Mouse (Mus musculus) left cerebral cortex, adult 8-10 months (tissue): ENCODE results near the gene Unc50. TPM values are rescaled to one million over a fixed set of nuclear protein-coding genes. Genes with fewer than 3 reads are reported as not detected.

Experiments used
- DNase-seq, 2 experiments: peaks; one replicate each; pipeline ENCODE4 v3.0.0; 2022; ENCODE audit warnings: low spot score in 2 of 2
- total RNA-seq, 4 experiments: library from RNA; stranded (reverse); gene quantifications; 2 replicates each; pipeline ENCODE4 v1.2.4; 2022

Gene Unc50
- total RNA-seq, 4 experiments from 2014 or later: 52.7 to 71.7 (median 57.1) TPM

DNA sequence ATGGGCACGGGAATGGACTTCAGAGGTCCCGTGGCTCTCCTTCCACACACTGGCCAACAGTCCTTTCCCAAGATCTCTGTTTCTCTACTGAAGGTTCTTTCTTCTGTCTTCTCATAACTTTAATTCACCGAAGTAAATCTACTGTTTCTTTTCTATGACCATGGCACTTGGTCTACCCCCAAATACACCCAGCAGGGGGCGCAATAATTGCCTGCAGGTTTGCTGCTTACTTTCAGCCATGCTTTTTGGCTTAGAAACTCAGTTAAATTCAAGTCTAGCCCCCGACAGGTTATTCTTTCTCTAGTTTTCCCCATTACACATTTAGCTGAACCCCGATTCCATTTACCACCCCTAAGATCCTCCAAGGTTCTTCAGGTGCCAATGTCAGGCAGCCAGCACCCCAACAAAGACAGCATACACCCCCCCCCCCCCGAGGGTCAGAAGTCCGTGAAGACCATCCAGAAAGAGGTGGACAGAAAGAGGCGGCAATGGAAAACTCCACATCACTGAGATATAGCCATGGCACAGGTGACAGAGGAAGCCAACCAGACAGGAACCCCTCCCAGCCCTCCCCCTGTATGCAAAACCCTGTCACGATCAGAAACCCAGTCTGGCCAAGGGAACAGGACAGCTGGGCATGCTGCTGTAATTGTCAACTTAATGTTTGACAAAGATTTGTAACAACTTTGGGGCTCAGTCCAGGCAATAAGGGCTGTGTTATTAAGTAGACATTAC, 18.6 kb downstream of the Unc50 start:
- no peak for DNase-seq

DNA sequence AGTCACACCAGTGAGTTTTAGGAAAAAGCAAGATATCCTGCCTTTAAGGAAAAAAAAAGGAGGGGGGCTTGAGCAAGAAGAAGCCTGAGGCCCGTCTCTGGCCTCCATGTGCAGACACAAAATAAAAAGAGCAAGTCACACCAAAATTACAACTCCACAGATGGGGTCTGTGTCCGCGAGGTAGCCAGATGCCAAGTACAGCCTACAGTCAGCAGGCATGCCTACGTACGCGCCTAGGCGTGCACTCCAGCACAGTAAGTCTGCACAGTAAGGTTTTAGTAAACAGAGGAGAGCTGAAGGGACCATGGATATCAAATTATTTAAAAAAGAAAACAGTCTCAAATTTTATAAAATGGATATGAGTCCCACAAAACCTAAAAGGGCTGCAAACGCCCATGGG, 21.3 kb downstream of the Unc50 start:
- no peak for DNase-seq

DNA sequence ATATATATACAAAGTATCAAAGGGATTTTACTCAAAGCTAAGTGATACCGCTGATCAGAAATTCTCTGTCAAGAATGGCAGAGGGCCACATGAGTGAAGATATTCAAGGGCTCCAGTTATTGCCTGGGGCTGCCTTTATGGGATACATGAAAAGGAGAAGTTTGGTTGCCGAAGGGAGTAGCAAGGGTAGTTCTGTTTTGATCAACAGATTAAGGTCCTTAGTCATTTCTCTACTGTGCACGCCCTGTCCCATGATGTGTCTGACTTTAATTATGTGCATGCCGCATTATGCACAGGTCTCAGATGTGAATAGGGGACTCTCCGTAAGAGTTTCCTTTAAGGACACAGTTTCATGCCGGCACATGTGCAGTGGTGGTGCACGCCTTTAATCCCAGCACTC, 27.6 kb downstream of the Unc50 start:
- no peak for DNase-seq

DNA sequence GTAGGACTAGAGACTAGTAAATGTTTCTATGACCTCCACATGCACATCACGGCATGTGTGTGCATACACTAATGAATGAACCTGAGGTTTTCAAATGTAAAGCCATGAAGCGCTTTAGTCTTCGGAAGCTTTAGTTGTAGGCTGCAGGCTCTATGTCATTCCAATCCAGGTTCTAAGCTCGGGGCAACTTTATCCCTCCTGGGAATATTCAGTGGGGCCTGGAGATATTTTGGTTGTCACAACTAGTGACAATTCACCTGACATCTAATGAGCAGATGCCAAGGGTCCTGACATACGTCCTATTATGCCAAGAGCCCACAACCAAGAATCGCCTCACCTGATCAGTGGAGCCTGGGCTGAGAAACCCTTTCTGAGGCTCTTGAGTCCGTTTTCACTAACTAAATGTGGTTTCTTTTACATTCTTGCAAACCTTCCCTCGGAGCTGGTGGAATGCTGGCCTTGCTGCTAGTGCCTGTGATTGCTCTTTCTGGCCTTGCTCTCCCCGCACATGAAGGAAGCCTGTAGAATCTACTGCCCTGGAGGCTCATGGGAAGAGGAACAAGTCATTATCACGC, 35.0 kb downstream of the Unc50 start:
- DNase-seq: no peak

DNA sequence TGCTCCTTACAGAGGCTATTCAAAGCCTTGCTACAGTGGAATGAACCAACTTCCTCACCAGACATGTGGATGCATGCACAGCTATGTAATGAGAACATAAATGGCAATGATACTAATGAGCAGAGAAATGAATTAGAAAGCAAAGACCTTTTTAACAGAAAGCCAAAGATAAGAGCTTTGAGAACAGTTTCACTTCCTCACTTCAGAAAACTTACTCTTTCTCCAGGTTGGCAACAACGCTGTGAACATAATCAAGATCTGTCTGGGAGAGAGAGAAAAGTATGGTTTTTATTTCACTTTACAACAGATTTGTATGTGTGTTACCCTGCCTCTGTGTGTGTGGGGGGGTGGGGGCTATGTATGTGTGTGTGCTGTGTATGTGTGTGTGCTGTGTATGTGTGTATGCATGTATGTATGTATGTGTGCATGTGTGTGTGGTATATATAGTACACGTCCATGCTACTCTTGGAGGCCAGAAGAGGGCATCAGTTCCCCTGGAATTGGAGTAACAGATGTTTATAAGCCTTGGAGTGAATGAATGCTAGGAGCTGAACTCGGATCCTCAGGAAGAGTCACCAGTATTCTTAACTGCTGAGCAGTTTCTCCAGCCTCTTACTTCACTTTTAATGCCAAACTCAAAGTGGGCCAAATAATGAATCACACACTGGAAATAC, 36.5 kb downstream of the Unc50 start:
- no peak for DNase-seq

DNA sequence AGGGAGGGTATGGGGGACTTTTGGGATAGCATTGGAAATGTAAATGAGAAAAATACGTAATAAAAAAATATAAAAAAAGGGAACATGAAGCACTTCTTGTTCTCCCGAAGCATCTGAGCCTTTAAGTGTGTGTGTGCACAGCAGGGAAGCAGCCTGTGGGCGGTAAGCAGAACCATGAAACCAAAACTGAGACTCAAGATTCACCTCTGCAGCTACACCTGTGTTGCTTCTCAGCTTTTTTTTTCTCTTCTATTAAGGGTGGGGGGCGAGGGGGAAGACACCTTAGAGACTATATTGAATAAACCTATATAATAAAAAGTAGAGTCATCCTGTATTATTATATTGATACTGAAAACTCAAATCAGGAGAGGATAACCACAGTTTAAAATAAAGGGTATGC, 37.9 kb downstream of the Unc50 start:
- no peak for DNase-seq

DNA sequence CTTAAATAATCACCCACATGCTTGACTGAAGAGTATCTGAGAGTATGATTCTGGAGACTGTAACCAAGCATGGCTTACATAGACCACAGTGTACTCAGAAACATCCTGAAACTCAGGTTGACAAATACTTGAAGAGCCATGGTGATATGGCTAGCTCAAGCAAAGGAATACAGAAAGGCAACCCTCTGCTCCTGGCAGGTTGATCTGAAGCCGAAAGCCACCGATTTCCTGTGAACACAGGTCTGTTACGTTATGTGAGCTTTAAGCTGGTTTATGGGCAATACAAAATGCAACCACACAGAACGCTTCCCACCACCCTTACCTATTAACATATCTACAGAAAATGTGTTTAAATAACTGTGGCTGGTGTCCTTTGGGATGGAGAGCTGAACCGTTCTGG, 39.1 kb downstream of the Unc50 start:
- DNase-seq: no peak

DNA sequence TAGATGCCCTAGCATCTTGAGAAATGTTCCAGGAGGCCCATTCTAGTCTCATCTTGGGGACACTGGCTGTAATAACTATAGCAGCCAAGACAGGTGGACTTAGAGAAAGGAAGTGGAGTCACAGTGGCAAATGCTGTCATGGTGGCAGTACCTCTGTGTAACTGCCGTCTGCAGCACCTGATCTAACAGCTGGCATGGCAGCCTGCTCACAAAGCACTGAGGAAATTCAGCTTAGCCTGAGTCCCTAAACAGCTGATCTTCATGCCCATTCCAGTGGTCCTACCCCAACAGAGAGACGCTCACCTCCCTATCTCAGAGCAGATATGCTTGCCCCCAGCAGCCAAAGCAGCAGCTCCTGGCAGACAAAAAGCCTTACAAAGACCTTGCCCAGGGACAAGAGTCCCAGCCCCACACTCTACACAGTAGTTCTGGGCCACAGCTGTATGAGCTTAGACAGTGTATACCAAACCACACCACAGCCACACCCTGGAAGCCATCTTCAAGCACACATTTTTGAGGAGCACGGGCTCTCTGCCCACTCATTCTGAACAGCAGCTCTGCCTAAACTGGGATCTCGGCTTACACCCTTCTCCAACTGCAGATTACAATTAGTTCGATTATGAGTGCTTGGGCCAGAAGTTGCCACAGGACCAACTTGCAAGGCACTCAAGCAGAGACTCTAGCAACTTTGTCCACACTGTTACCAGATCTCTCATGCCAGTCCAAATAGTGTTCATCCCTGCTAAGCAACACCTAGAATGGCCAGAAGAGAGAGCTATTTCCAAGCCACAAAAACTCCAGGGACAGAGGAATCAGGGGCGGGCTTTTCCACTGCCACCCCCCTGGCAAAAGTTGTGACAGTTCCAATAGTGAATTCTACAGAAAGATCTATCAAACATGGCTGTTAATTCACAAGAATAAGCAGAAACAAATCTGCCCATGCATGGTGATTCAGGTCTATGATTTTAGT, 41.5 kb downstream of the Unc50 start:
- no peak for DNase-seq

DNA sequence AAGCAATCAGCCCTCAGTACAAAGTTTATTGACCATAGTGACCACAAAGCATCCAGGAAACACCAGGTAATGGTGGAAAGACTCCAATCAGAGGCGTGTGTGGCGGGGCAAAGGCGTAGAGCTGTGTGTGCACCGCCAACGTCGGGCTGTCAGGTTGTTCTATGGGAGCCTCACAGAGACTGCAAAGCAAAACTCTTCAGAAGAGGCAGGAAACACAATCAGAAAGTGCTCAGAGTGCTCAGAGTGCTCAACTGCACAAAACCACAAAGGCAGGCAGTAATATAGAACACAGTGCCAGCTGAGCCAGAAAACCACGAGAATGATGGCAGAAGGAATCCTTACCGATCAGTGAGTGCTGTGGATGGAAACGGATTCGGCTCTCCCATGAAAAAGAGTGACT, 43.3 kb downstream of the Unc50 start:
- DNase-seq: no peak

DNA sequence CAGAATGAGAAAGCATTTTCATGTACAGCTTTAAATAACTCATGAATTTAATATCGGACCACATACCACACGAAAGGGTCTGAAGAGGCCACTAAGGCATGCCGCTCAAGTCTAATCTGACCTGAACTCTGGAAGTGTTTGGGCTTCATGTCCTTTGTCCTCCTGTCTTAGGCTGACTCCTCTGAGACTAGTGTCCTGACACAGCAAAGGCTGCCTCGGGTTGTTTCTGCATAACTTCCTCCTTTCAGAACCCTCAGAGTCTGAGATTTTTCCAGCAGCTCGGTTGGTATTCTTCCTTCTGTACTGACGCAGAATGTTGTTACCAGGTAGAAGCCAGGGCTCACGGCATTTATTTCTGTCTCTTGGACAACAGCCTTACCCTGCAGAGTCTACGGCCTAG, 44.1 kb downstream of the Unc50 start:
- DNase-seq: no peak

DNA sequence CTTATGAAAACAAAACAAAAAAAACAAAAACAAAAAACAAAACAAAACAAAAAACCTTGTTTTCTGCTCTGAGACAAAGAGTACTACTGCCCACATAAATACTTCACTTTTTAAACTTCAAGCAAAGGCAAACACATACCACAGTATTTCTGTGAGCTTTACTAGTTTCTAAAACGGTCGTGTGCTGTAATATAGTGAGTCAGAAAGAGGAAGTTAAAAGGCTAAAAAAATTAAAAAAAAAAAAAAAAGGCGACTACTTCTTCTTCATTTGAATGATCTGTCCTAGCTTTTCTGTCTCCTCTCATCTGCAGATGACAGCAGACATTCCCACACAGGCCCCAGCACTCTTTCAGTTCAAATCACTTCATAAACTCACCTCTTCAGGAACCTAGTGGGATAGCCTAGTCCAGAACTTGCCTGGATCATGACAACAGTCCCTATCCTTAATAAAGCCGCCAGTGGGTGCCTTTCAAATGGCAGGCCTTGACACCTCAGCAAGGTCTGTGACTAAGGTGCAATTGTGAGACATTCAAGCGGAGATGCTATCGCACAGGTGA, 44.8 kb downstream of the Unc50 start:
- no peak for DNase-seq

DNA sequence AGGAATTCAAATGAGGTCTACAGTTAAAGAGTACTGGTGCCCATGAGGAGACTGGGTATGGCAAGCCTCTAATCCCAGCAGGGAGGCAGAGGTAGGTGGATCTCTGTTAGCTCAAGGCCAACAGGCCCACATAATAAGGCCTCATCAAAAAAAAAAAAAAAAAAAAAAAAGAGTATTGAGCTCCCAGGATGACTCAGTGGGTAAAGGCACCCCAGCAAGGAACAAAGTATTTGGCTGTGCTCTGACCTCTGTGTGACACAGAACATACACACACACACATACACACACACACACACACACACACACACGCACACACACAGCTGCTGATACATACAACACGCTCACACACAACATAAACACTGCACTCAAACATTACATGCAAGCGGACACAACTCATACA, 45.4 kb downstream of the Unc50 start:
- no peak for DNase-seq

DNA sequence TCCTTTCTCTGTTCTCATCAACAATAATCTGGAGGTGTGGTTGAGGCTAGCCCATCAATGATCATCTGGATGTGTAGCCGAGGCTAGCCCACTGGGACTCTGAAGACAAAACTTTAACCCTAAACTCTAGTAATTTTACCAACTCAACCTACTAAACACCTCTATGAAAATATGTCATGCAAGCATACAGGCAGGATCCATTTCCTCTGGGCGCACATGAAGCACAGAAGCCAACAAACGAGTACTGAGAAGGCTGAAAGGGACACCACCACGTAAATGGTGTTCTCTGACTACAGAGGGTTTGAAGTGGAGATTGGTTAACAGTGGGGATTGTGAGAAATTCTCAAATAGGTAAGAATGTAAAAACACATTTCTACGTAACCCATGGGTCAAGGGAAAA, 47.3 kb downstream of the Unc50 start:
- no peak for DNase-seq

DNA sequence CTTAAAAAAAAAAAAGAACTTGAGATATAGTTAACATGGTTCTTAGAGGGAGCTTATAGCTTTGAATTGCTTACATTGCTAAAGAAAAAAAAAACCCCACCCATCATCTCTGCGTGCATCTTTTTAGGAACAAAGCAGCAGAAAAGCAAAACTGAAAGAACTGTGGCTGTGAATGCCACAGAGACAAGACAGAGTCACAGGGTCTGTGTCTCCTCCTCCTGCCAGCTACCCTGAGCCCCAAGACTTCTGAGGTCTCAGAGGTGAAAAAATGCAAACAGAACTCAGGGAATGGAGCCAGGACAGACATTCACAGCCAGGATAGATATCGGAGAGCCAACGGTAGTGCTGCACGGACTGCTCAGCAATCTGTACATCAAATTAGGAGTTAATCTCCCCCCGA, 48.0 kb downstream of the Unc50 start:
- no peak for DNase-seq

DNA sequence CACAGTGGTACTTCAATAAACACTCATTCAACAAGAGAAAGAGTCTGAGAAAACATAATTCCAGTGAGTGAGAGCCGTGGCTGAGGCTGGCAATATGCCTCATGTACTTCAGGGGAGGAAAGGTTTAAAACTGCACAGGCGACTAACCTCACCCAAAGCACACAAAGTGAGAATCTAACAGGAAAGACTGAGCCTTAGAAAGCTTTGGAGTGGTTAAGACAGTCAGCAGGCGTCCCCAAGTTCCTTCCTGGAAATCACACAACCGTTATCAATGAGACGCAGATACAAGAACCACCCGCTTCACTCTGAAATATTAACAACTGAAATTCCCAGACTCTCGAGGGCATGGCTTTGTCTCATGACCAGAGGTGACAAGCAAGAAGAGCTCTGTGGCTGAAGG, 48.5 kb downstream of the Unc50 start:
- no peak for DNase-seq

DNA sequence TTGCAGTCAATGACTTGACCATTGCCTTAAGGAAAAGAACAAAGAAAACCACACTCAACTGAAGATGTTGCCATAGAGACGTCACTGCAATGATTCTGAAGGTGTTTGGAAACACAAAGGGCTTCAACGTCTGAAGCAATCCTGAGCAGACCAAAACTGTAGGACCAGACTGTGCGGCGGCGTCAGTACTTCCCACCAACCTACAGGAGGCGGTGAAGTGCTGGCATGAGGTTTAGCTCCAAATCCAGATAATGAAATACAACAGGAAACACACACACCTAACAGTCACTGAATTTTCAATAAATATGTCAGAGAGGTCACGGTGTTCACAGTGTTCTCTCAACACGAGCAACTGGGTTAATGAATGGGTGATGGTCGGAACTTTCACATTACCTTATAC, 49.1 kb downstream of the Unc50 start:
- no peak for DNase-seq

DNA sequence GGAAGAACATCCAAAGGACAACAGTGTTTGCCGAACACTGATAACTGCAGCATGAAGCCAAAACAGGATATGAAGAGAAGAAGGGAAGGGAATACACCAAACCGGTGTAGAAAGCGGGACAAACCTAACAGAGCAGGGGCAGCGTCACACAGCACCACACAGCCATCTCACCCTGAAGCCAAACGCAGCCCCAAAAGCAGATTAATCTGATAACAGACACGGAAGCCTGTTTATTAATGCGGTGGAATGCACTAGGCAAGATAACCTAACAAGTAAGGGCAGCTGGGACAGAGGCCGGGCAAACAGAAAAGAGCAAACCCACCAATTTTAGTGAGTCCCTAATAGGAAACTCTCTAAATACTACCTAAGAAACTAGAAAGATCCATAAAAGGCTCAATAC, 49.8 kb downstream of the Unc50 start:
- DNase-seq: no peak

DNA sequence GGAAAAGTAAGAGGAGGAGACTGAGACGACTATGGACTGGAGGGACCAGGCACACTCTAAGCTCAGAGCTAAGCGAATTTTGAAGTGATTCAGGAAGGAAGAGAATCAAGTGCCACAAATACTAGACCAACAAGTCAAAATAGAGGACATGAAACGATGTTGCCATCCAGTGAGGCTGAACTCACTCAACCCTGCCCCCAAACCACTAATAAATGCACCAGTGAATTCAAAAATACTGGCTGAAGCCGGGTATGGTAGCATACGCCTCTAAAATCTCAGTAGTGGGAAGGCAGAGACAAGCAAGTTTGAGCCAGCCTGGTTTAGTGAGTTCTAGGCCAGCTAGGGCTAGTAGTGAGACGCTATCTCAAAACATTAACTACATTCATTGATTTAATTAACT, 50.8 kb downstream of the Unc50 start:
- DNase-seq: no peak

DNA sequence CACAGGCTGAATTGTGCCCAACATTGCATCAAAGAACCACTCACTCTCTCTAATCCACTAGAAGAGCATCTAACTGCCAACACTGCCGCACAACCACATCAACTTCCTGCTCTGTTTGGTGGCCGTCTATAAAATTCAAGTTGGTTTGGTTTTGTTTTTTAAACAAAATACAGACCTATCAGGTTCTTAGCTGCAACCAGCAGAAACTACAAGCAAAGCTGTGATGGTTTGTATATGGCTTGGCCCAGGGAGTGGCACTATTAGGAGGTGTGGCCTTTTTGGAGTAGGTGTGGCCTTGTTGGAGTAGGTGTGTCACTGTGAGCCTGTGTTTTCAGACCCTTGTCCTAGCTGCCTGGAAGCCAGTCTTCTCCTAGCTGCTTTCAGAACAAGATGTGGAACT, 51.4 kb downstream of the Unc50 start:
- DNase-seq: no peak

DNA sequence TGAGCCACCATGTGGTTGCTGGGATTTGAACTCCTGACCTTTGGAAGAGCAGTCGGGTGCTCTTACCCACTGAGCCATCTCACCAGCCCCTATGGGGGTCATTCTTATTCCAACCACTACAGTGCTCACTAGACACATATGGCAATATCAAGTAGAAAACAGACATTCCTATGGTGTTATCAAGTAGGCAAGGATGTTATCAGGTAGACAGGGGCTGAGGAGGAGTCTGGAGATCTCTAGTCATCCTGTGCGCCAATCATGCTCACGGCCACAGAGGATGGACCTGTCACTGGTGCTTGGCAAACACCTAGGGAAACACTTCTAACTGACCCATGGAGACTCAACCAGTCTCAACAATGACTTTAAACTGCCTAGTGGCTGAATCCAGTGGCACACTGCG, 54.7 kb downstream of the Unc50 start:
- DNase-seq: no peak

DNA sequence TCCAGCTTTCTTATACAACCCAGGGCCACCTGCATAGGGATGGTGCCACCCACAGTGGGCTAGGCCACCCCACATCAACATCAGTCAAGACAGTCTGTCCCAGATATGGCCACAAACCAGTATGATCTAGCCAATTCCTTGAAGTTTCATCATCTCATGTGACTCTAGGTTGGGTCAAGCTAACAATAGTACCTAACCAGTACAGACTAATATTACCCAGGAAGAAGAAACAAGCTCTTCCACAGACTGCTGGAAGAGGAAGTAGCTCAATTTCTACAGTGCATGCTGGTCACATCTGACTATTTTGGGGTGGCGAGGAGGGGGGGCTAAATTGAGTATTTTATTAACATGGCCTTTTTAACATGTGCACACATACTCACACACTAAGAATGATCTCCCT, 56.5 kb downstream of the Unc50 start:
- DNase-seq: no peak

DNA sequence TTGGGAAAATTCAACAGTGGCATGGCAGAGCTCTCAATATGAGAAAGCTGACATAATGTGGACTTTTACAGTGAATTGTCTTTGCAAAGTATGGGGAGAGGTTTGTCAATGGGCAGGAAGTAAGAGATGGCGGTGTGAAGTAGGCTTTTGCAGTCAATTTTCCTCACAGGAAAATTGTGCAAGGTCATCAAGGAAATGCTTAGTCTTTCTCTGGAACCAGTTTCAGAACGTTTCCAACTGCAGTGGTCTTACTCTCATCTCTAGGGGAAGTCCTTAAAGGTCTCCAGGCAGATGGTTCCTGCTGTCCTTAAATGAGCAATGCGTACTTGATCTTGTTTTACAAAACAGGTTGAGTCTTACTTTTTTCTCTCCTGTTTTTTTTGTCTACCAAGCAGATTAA, 57.1 kb downstream of the Unc50 start:
- DNase-seq: no peak
